9 mouse cellular contexts compared by ENCODE assay signal in the genomic region with DNA sequence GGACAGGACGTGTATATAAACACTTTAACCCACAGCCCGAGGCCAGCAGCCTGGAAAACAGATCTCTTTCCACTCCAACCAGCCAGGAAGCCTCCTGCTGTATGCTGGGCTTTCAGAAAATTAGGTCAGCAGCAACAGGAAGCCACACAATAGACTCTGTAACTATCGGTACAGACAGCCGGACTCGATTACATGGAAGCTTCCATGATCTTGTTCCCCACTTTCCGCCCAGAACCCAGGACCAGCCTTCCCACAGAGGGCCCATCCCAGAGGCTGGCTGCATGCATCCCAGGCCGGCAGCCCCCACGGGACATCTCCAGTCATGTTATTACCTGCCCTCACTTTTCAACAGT. TPM values are rescaled to one million over a fixed set of nuclear protein-coding genes. Genes with fewer than 3 reads are reported as not detected.
DNase-seq lines count a peak whose midpoint lies in the region; ATAC-seq lines count a peak whose summit lies in the region.
"Had no signal": no experiment of that assay in that cellular context is flagged by ENCODE, and none has a peak within 500 bp of the region (broad histone marks: within the 10 kb centered on the region; RNA-seq: fewer than 3 reads in every experiment).

No protein-coding gene starts in this region.

- intact Hi-C loops in heart, postnatal 36 days (cut with DNase I) = loop anchor here (5.0 kb wide), 1 partner anchor 118 kb away; no protein-coding TSS in a partner anchor

- 0 out of 2 replicates have a peak overlapping the region, but pooled peaks have one; percentile 9 for H3K27ac ChIP-seq in embryonic facial prominence, embryonic 11.5 days (replicated peaks; ENCODE audit: low read depth, low read length)
- peak overlapping the region; percentile 1; the same call in 1 of the 2 replicates for H3K27ac ChIP-seq in midbrain, embryonic 15.5 days
- H3K27ac ChIP-seq: macrophage had no signal

- no peaks in the 10 kb centered on the region for H3K27me3 ChIP-seq in embryonic facial prominence, embryonic 11.5 days (ENCODE audit: control insufficient read depth, insufficient read depth, low read length)
- no peaks in the 10 kb centered on the region for H3K27me3 ChIP-seq in midbrain, embryonic 15.5 days (replicated peaks)

- H3K4me2 ChIP-seq in embryonic facial prominence, embryonic 11.5 days (ENCODE audit: low read depth, low read length) = no peak overlapping the region
- no peak overlapping the region for H3K4me2 ChIP-seq in midbrain, embryonic 15.5 days

- H3K4me1 ChIP-seq in embryonic facial prominence, embryonic 11.5 days (ENCODE audit: control insufficient read depth, insufficient read depth, low read length) = peaks cover 5% of the 10 kb centered on the region; the same call in 1 of the 2 replicates
- H3K4me1 ChIP-seq in midbrain, embryonic 15.5 days = peaks cover 23% of the 10 kb centered on the region

- DNase-seq in CD4-positive, CD25-positive, alpha-beta regulatory T cell, adult 2 months (ENCODE audit: low read depth, low spot score) = peak; percentile 20
- DNase-seq in embryonic facial prominence, embryonic 11.5 days (ENCODE audit: low spot score) = peak; percentile 49
- DNase-seq in heart, postnatal 36 days = peak; percentile 21 to 25
- DNase-seq in embryo, embryonic 9.5 days (ENCODE audit: extremely low spot score) = no peak
- no peak for DNase-seq in right cerebral cortex, postnatal 14 days
- DNase-seq in frontal cortex, postnatal 25 days (ENCODE audit: low spot score in 2 of 2) = no peak

- ATAC-seq in CD4-positive, CD25-positive, alpha-beta regulatory T cell, adult 4 months = no peak
- no peak for ATAC-seq in embryonic facial prominence, embryonic 11.5 days (replicated peaks; ENCODE audit: insufficient number of reproducible peaks, low FRiP score, low TSS enrichment, low read depth)
- no peak for ATAC-seq in midbrain, embryonic 15.5 days (replicated peaks)

- H3K9ac ChIP-seq in embryonic facial prominence, embryonic 11.5 days (replicated peaks; ENCODE audit: low read length) = no peak overlapping the region; the same call in 1 of the 2 replicates
- H3K9ac ChIP-seq in midbrain, embryonic 15.5 days = no peak overlapping the region

- no peaks in the 10 kb centered on the region for H3K36me3 ChIP-seq in embryonic facial prominence, embryonic 11.5 days (replicated peaks; ENCODE audit: control insufficient read depth, insufficient read depth, low read depth, low read length)
- no peaks in the 10 kb centered on the region for H3K36me3 ChIP-seq in midbrain, embryonic 15.5 days (replicated peaks)

- WGBS in embryonic facial prominence, embryonic 11.5 days = 46% methylated on average over 8 of the region's 8 CpGs
- 57% methylated on average over 8 of the region's 8 CpGs for WGBS in midbrain, embryonic 15.5 days

- H3K9me3 ChIP-seq in embryonic facial prominence, embryonic 11.5 days (replicated peaks; ENCODE audit: control insufficient read depth, low read length) = no peaks in the 10 kb centered on the region
- no peaks in the 10 kb centered on the region for H3K9me3 ChIP-seq in midbrain, embryonic 15.5 days

- no peak overlapping the region for H3K4me3 ChIP-seq in embryonic facial prominence, embryonic 11.5 days (ENCODE audit: low read depth, low read length)
- no peak overlapping the region for H3K4me3 ChIP-seq in midbrain, embryonic 15.5 days

RNA-seq across cellular contexts. Expression of gene A530016L24Rik, which starts 39.4 kb away (rescaled TPM):
- not detected for polyA plus RNA-seq in CD4-positive, CD25-positive, alpha-beta regulatory T cell, adult 4 months (2017; shearing (Covaris generic))
- not detected in 2 replicates for polyA plus RNA-seq in embryonic facial prominence, embryonic 11.5 days (2014; fragmentation: Nextera tagmentation; extraction: Ambion mirVana)
- total RNA-seq in heart, postnatal 36 days (2021) = 10 to 100 TPM; 26.0 to 29.9 TPM
- polyA plus RNA-seq in midbrain, embryonic 15.5 days (2015; fragmentation: Nextera tagmentation; extraction: Ambion mirVana) = 0.22 and 0.24 TPM in 2 replicates
- polyA plus RNA-seq: macrophage had no signal

Comparison
In these comparisons a context has a peak if more than half of its experiments do, and no peak if none do; other contexts are left out.
1. DNase-seq: peak in CD4-positive, CD25-positive, alpha-beta regulatory T cell, adult 2 months (single experiment), embryonic facial prominence, embryonic 11.5 days (single experiment) and heart, postnatal 36 days (2 of 2); none in embryo, embryonic 9.5 days (single experiment), right cerebral cortex, postnatal 14 days (single experiment) and frontal cortex, postnatal 25 days (0 of 2).